Mouse (Mus musculus): Measurements from ENCODE around the gene BC049352. TPM values are rescaled to one million over a fixed set of nuclear protein-coding genes. Genes with fewer than 3 reads are reported as not detected.

The BC049352 gene
- polyA plus RNA-seq, 2 experiments: 0.04 to 0.11 TPM

DNA sequence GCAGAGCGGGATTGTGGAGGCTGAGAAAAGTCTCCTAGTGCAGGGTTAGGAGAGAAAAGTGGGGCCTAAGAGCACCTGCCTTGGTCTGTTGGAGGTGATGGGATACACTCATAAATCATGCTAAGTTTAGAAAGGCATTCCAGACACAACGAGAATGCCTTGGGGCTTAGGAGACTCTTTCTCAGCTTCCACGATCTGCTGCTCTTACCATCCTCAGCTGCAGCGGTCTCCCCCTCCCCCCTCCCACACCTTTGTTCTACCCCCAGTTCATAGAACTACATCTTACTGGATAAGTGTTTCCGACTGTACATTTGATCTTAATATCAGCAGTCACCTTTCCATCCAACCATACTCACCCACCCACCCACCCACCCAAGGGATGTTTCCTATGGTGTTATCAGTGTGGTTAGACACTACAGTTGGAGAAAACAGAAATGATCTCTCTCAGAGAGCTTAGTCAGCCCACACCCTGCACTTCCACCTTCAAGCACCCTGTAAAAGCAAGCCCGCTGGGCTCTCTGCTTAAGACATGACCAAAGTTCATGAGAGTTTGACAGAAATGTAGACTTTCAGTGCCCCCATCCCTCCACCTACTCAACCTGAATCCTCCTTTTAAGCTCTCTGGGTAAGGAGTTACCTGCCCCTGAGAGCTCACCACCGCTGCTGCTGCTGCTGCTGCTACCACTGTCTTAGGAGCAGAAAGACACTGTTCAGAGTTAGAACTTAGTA is 25.4 kb downstream of the BC049352 start:
- Histone ChIP-seq H3K9me3 (ENCODE audit: control insufficient read depth, low read length) (no peaks in the 10 kb centered on the region), H3K36me3 (replicated peaks; ENCODE audit: control insufficient read depth, insufficient read depth, low read depth) (no peaks in the 10 kb centered on the region), H3K4me2 (ENCODE audit: low read depth) (no peak overlapping the region), H3K4me3 (ENCODE audit: insufficient read depth in 1 of 2, low read depth in 2 of 2, low read length in 2 of 2) (no peak overlapping the region), H3K9ac (replicated peaks) (no peak overlapping the region), H3K27ac (no peak overlapping the region), H3K4me1 (replicated peaks; ENCODE audit: control insufficient read depth in 2 of 2, insufficient read depth in 2 of 2, low read length in 1 of 2) (peaks cover 0 to 3% of the 10 kb centered on the region in 2 experiments; a peak in 2 of 4 replicates), H3K27me3 (ENCODE audit: control insufficient read depth, insufficient read depth, low read length) (no peaks in the 10 kb centered on the region)
- no peak for ATAC-seq (ENCODE audit: insufficient read depth)
- DNase-seq (ENCODE audit: low read depth in 3 of 3, low spot score in 3 of 3): no peak
- 44% methylated on average over 7 of the region's 7 CpGs for WGBS (ENCODE audit: insufficient replicate concordance)
- TF ChIP-seq CTCF (IDR thresholded peaks at IDR 0.05; ENCODE audit: low read depth) (no peak), EP300 (IDR thresholded peaks at IDR 0.05; ENCODE audit: low read depth) (no peak)

DNA sequence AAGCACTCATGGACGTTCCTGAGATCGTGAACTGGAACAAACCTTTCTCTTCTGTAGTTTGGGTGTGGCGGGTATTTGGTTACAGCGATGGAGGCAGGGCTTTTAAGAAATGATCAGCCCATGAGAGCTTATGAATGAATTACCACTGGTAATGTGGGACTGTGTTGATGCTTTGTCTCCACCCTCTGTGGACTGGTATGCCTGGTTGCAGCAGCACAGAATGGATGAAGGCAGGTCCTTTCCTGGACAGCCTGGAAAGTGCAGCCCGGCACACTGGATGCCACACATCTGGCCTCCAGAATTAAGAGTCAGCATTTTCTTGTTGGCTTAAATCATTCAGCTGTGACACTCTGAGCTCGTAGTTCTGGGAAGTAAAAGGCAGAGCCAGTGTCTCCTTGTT is 30.2 kb downstream of the BC049352 start:
- TF ChIP-seq CTCF (IDR thresholded peaks at IDR 0.05; ENCODE audit: low read depth) (no peak), EP300 (IDR thresholded peaks at IDR 0.05; ENCODE audit: low read depth) (no peak)
- H3K4me1 ChIP-seq (replicated peaks; ENCODE audit: control insufficient read depth in 2 of 2, insufficient read depth in 2 of 2, low read length in 1 of 2): no peaks in the 10 kb centered on the region
- no peak for DNase-seq (ENCODE audit: low read depth in 3 of 3, low spot score in 3 of 3)
- ATAC-seq (ENCODE audit: insufficient read depth): no peak
- H3K36me3 ChIP-seq (replicated peaks; ENCODE audit: control insufficient read depth, insufficient read depth, low read depth): no peaks in the 10 kb centered on the region
- H3K27ac ChIP-seq: no peak overlapping the region
- H3K9ac ChIP-seq (replicated peaks): no peak overlapping the region
- no peaks in the 10 kb centered on the region for H3K27me3 ChIP-seq (ENCODE audit: control insufficient read depth, insufficient read depth, low read length)
- no peaks in the 10 kb centered on the region for H3K9me3 ChIP-seq (ENCODE audit: control insufficient read depth, low read length)
- H3K4me2 ChIP-seq (ENCODE audit: low read depth): no peak overlapping the region
- no peak overlapping the region for H3K4me3 ChIP-seq (ENCODE audit: insufficient read depth in 1 of 2, low read depth in 2 of 2, low read length in 2 of 2)
- 62% methylated on average over 6 of the region's 6 CpGs for WGBS (ENCODE audit: insufficient replicate concordance)

DNA sequence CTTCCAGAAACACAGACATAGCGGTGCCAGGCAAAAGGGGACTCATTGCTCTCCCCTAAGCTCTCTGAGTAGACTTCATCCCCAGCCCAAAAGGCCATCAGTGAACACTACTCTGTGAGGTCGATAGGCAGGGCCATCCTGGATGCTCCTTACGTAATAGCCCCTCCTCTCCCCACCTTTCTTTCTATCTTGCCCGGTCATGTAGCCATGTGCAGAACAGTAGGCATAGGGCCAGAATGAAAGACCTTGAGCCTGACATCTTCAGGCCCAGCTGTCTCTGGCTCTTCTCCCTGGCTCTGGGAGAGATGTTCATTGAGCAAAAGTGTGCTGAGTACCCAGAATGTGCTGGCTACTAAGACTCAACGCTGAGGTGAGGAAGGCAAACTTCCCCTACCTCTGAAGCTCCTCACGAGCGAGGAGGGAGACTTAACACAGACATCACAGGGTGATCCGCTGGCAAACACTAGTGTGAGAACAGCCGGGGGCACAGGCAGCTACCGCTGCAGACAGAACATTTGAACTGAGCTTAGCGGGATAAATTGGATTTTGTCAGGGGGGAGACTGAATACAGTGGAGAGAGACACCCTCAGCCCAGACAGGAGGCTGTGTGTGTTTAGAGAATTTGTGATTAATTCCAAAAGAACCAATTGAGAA is 33.8 kb downstream of the BC049352 start:
- Histone ChIP-seq H3K9ac (replicated peaks) (no peak overlapping the region), H3K27ac (no peak overlapping the region), H3K27me3 (ENCODE audit: control insufficient read depth, insufficient read depth, low read length) (no peaks in the 10 kb centered on the region), H3K4me3 (ENCODE audit: insufficient read depth in 1 of 2, low read depth in 2 of 2, low read length in 2 of 2) (no peak overlapping the region), H3K36me3 (replicated peaks; ENCODE audit: control insufficient read depth, insufficient read depth, low read depth) (no peaks in the 10 kb centered on the region), H3K4me2 (ENCODE audit: low read depth) (no peak overlapping the region), H3K9me3 (ENCODE audit: control insufficient read depth, low read length) (no peaks in the 10 kb centered on the region), H3K4me1 (replicated peaks; ENCODE audit: control insufficient read depth in 2 of 2, insufficient read depth in 2 of 2, low read length in 1 of 2) (no peaks in the 10 kb centered on the region)
- DNase-seq (ENCODE audit: low read depth in 3 of 3, low spot score in 3 of 3): no peak
- ATAC-seq (ENCODE audit: insufficient read depth): no peak
- TF ChIP-seq EP300 (IDR thresholded peaks at IDR 0.05; ENCODE audit: low read depth) (no peak), CTCF (IDR thresholded peaks at IDR 0.05; ENCODE audit: low read depth) (no peak)
- WGBS (ENCODE audit: insufficient replicate concordance): 46% methylated on average over 11 of the region's 11 CpGs

DNA sequence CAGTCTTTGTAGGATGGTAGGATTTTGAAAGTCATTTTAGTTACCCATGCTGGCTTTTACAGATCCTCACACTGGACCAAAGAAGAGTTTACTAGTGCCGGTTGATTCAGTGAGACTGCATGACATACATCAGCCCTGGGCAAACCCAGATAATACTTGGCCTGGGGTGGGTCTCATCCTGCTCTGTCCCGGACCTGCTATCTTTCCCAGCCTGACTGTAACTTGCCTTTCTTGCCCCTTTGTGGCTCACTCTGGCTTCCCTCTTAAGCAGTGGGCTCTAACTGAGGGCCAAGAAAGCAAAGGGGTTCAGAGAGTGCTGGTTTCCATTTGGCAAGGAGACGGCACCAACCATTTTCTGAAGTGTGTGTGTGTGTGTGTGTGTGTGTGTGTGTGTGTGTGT is 37.8 kb downstream of the BC049352 start:
- Histone ChIP-seq H3K9ac (replicated peaks) (no peak overlapping the region), H3K4me3 (ENCODE audit: insufficient read depth in 1 of 2, low read depth in 2 of 2, low read length in 2 of 2) (no peak overlapping the region), H3K27ac (no peak overlapping the region), H3K9me3 (ENCODE audit: control insufficient read depth, low read length) (no peaks in the 10 kb centered on the region), H3K27me3 (ENCODE audit: control insufficient read depth, insufficient read depth, low read length) (no peaks in the 10 kb centered on the region), H3K4me2 (ENCODE audit: low read depth) (no peak overlapping the region), H3K4me1 (replicated peaks; ENCODE audit: control insufficient read depth in 2 of 2, insufficient read depth in 2 of 2, low read length in 1 of 2) (0 out of 4 replicates have a peak, but pooled peaks cover 0 to 2% of the 10 kb centered on the region in 2 experiments), H3K36me3 (replicated peaks; ENCODE audit: control insufficient read depth, insufficient read depth, low read depth) (no peaks in the 10 kb centered on the region)
- WGBS (ENCODE audit: insufficient replicate concordance): 20% methylated on average over 3 of the region's 3 CpGs
- ATAC-seq (ENCODE audit: insufficient read depth) (no peak), DNase-seq (ENCODE audit: low read depth in 3 of 3, low spot score in 3 of 3) (no peak)
- TF ChIP-seq CTCF (IDR thresholded peaks at IDR 0.05; ENCODE audit: low read depth) (no peak), EP300 (IDR thresholded peaks at IDR 0.05; ENCODE audit: low read depth) (no peak)

DNA sequence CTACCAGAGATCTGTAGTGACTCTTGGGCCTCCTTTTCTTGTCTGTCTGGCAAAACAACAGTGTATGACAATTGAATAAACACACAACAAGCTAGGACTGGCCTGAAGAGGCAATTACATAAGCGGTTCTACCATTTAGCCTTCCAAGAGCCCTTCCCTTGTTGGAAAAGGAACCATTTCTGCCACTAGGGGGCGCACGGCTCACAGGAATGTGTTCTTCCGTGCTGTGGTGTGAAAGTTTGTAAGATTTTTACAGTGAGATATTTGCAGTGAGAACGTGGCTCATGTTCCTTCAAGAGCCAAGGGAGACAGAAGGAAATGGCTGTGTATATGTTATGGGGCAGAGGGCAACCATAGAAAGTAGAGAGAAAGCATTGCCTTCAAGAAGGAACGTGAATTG is 39.8 kb downstream of the BC049352 start:
- Histone ChIP-seq H3K36me3 (replicated peaks; ENCODE audit: control insufficient read depth, insufficient read depth, low read depth) (no peaks in the 10 kb centered on the region), H3K9ac (replicated peaks) (no peak overlapping the region)

More for the DNA sequence above, 39.8 kb downstream of the BC049352 start:
- no peak overlapping the region for H3K4me2 ChIP-seq (ENCODE audit: low read depth)
- no peaks in the 10 kb centered on the region for H3K9me3 ChIP-seq (ENCODE audit: control insufficient read depth, low read length)
- H3K27me3 ChIP-seq (ENCODE audit: control insufficient read depth, insufficient read depth, low read length): no peaks in the 10 kb centered on the region
- H3K27ac ChIP-seq: no peak overlapping the region
- WGBS (ENCODE audit: insufficient replicate concordance): 13% methylated on average over 6 of the region's 6 CpGs
- 0 out of 4 replicates have a peak, but pooled peaks cover 0 to 2% of the 10 kb centered on the region in 2 experiments for H3K4me1 ChIP-seq (replicated peaks; ENCODE audit: control insufficient read depth in 2 of 2, insufficient read depth in 2 of 2, low read length in 1 of 2)
- DNase-seq (ENCODE audit: low read depth in 3 of 3, low spot score in 3 of 3): peak; percentile 42 to 46 (median 44)
- TF ChIP-seq CTCF (IDR thresholded peaks at IDR 0.05; ENCODE audit: low read depth): peak; percentile 90
- TF ChIP-seq EP300 (IDR thresholded peaks at IDR 0.05; ENCODE audit: low read depth): no peak
- ATAC-seq (ENCODE audit: insufficient read depth): no peak
- no peak overlapping the region for H3K4me3 ChIP-seq (ENCODE audit: insufficient read depth in 1 of 2, low read depth in 2 of 2, low read length in 2 of 2)
